Mouse (Mus musculus) limb, embryonic 14.5 days (tissue): Measurements from ENCODE around the gene Pitpna. TPM values are rescaled to one million over a fixed set of nuclear protein-coding genes. Genes with fewer than 3 reads are reported as not detected.
A peak's percentile ranks its signal among the peaks of the same experiment; 100 is the strongest.

Experiments used
- ATAC-seq: fragments of 200-750 bp; cut with Nextera tagmentation; 2 replicates; pipeline ENCODE4 v1.8.0; 2017; ENCODE audit warnings: low read depth, moderate number of reproducible peaks, moderate TSS enrichment; ENCODE audit not compliant: low FRiP score
- DNase-seq: peaks from one replicate; pipeline ENCODE4 v3.0.0-alpha.2; 2015; ENCODE audit warnings: low spot score
- H3K27ac ChIP-seq: fragments of 300-500 bp; sonication (generic); replicated peaks from 2 replicates; pipeline ENCODE4 v1.5.1; 2014; ENCODE audit warnings: low read depth, mild to moderate bottlenecking, low read length, moderate library complexity, mixed read lengths
- H3K27me3 ChIP-seq: fragments of 300-500 bp; sonication (generic); 2 replicates; pipeline ENCODE4 v1.6.1; 2014; ENCODE audit warnings: low read length, mixed read lengths; ENCODE audit not compliant: control insufficient read depth, insufficient read depth
- H3K36me3 ChIP-seq: fragments of 300-500 bp; sonication (generic); 2 replicates; pipeline ENCODE4 v1.6.1; 2014; ENCODE audit warnings: mild to moderate bottlenecking, low read length, moderate library complexity, mixed read lengths; ENCODE audit not compliant: control insufficient read depth, insufficient read depth
- H3K4me1 ChIP-seq: fragments of 300-500 bp; sonication (generic); 2 replicates; pipeline ENCODE4 v1.6.1; 2014; ENCODE audit warnings: antibody characterized with exemption, low read length, mixed read lengths; ENCODE audit not compliant: control insufficient read depth, insufficient read depth
- H3K4me2 ChIP-seq: fragments of 300-500 bp; sonication (generic); replicated peaks from 2 replicates; pipeline ENCODE4 v1.6.1; 2014; ENCODE audit warnings: low read depth, mild to moderate bottlenecking, low read length, moderate library complexity; ENCODE audit not compliant: severe bottlenecking
- H3K4me3 ChIP-seq: fragments of 300-500 bp; sonication (generic); replicated peaks from 2 replicates; pipeline ENCODE4 v1.5.1; 2014; ENCODE audit warnings: low read length
- H3K9ac ChIP-seq: fragments of 300-500 bp; sonication (generic); 2 replicates; pipeline ENCODE4 v1.6.1; 2014; ENCODE audit warnings: mild to moderate bottlenecking, low read depth, low read length, moderate library complexity; ENCODE audit not compliant: severe bottlenecking
- H3K9me3 ChIP-seq: fragments of 300-500 bp; sonication (generic); 2 replicates; pipeline ENCODE4 v1.6.1; 2016; ENCODE audit warnings: low read length; ENCODE audit not compliant: control insufficient read depth
- POLR2A ChIP-seq: fragments of 200-500 bp; IDR thresholded peaks from 2 replicates; pipeline ENCODE4 v1.8.0; 2012; ENCODE audit warnings: inconsistent platforms, mild to moderate bottlenecking, moderate library complexity, borderline replicate concordance; ENCODE audit not compliant: insufficient read depth, insufficient read length; ENCODE audit errors: extremely low read depth
- WGBS: fragments of 180-500 bp; shearing (Covaris S2); extraction: QIAGEN DNeasy Blood & Tissue Kit; methylation state at CpG from one replicate; pipeline ENCODE4 v1.1.7; 2014; 5-methylcytosine and 5-hydroxymethylcytosine counted together
- microRNA-seq: library from miRNA; unstranded; fragments of <30 nt; microRNA quantifications from one replicate; pipeline ENCODE4, GENCODE M21; 2016
- polyA plus RNA-seq, 2 experiments: library from polyadenylated mRNA; depleted of rRNA in 1 of 2; stranded (reverse) in 1 of 2; unstranded in 1 of 2; fragments of >200 nt; fragmentation: Nextera tagmentation in 1 of 2; extraction: Ambion mirVana in 1 of 2; gene quantifications; 2 replicates each; pipeline versions ENCODE4 v1.2.1 to v1.2.3; 2012 to 2014

The Pitpna gene
- polyA plus RNA-seq, 2 experiments: 78.6 to 80.3 TPM

DNA sequence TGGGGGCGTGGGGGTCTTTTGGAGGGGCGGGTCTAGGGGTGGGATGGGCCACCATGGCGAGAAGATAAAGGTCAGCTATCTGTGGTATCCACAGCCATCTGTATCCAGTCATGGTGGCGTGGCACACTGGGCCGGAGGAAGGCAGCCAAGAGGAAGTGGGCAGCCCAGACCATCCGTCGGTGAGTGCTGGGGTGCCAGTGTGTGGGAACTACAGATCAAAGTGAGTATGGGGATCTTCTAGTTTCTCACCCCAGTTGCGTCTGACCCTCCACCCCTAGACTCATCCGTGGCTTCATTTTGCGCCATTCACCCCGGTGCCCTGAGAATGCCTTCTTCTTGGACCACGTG, 81.9 kb downstream of the Pitpna start:
- 90% methylated on average over 12 of the region's 12 CpGs for WGBS
- Histone ChIP-seq H3K36me3 (peaks cover 87% of the 10 kb centered on the region), H3K4me1 (no peaks in the 10 kb centered on the region), H3K9ac (no peak overlapping the region), H3K4me3 (no peak overlapping the region), H3K27ac (no peak overlapping the region), H3K4me2 (no peak overlapping the region), H3K9me3 (no peaks in the 10 kb centered on the region), H3K27me3 (no peaks in the 10 kb centered on the region)
- TF ChIP-seq POLR2A: no peak
- ATAC-seq (no peak), DNase-seq (no peak)

DNA sequence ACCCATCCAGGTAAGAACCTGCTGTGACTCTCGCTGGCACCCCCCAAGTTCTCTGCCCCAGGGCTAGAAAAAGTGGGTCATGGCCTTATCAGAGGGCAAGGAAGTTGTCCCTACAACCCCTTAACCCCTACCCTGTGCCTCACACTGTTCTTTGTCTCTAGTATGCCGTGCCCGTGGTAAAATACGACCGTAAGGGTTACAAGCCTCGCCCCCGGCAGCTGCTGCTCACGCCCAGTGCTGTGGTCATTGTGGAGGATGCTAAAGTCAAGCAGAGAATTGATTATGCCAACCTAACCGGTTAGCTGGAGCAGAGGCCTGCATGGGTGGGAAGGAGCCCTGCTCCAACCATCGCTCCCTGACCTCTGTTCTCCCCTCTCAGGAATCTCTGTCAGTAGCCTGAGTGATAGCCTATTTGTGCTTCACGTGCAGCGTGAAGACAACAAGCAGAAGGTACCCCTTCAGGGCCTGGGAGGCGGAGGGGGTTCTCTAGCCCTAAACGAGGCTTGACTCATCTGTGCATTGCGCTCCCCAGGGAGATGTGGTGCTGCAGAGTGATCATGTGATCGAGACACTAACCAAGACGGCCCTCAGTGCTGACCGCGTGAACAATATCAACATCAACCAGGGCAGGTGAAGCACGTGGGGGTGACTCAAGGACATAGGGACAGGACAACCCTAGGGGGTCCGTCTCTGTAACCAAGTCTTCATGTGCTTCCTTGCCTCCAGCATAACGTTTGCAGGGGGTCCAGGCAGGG, 83.7 kb downstream of the Pitpna start:
- ATAC-seq (no peak), DNase-seq (no peak)
- Histone ChIP-seq H3K4me3 (no peak overlapping the region), H3K36me3 (peaks cover 70% of the 10 kb centered on the region), H3K27me3 (no peaks in the 10 kb centered on the region), H3K4me1 (no peaks in the 10 kb centered on the region), H3K9ac (no peak overlapping the region), H3K4me2 (no peak overlapping the region), H3K9me3 (no peaks in the 10 kb centered on the region), H3K27ac (no peak overlapping the region)
- TF ChIP-seq POLR2A: no peak
- WGBS: 86% methylated on average over 22 of the region's 22 CpGs

DNA sequence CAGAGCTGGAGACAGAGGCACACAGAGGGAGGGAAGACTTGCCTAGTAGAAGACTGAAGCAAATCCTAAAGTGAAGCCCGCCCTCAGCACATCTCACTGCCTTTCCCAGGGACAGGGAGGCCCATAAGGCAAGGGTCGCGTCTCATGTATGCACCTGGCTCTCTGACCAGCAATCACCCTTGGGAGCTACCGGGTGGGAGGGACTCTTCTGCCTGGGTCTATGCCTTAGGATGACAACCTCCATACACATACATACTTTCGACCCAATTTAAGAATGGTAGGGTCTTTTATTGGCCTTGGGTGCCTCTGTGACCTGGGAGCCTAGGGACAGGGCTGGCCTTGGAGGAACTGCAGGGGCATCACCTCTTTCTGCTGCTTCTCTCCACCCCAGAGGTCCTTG, 85.5 kb downstream of the Pitpna start:
- no peak for ATAC-seq
- Histone ChIP-seq H3K36me3 (peaks cover 54% of the 10 kb centered on the region), H3K4me2 (no peak overlapping the region), H3K4me1 (peaks cover under 1% of the 10 kb centered on the region), H3K9ac (no peak overlapping the region), H3K27me3 (no peaks in the 10 kb centered on the region), H3K27ac (no peak overlapping the region), H3K9me3 (no peaks in the 10 kb centered on the region), H3K4me3 (no peak overlapping the region)
- 83% methylated on average over 5 of the region's 5 CpGs for WGBS
- DNase-seq: no peak
- no peak for TF ChIP-seq POLR2A

DNA sequence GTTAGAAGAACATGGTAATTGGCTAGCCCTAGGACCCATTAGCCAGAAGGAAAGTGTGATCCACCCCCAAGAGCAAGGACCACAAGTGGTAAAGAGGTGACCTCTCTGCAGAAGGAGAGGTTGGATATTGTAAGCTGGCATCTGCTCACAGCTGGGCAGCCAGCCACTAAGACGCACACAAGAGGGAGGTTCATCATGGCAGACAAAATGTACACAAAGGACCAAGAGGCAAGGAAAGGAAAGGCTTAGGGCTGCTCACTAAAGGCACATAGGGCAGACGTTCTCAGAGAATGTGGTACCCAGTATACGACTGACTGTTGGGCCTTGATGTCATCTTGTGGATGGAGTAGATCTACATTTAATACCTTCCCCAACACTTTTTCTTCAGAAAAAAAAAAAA, 87.0 kb downstream of the Pitpna start:
- WGBS: 82% methylated on average over 3 of the region's 3 CpGs
- no peak for ATAC-seq
- peaks cover 39% of the 10 kb centered on the region for H3K36me3 ChIP-seq

DNA sequence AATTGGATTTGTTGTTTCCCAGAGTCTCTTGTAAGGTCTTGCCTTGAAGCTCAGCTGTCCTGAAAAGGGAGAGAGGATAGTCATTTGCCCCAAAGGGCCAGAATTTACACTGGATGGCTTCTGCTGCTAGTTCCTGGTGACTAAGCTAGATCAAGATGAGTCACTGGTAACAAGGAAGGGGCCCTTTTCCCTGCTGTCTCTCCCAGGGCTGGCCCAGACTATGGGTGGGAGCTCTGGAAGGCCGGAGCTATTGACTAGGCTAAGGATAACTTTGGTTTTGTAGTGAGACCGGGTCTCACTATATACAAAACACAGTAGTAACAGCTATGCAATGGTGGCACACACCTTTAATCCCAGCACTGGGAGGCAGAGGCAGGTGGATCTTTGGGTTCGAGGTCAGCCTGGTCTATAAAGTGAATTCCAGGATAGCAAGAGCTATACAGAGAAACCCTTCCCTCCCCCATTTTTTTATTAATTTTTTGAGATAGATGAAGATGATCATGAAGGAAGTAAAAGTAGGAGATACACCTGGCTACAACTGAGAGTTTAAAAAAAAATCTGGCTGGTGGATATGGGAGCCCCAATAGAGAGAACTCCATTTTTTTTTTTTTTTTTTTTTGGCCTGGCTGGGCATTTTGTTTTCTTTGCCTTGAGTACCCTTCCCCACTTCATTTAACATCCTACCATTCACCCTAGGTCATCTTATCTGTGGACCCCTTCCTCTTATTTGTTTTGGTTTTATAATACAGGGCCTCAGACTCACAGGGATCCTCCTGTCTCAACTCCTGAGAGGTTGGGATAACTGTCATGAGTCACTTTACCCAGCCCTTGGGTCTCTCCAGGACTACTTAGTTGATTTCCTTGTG, 90.2 kb downstream of the Pitpna start:
- peaks cover 14% of the 10 kb centered on the region for H3K4me1 ChIP-seq
- no peak for TF ChIP-seq POLR2A
- peak overlapping the region; percentile 67 for H3K4me2 ChIP-seq
- 86% methylated on average over 3 of the region's 3 CpGs for WGBS
- H3K9ac ChIP-seq: peak overlapping the region; percentile 31
- H3K36me3 ChIP-seq: peaks cover 13% of the 10 kb centered on the region
- peak overlapping the region; percentile 96 for H3K4me3 ChIP-seq
- H3K27me3 ChIP-seq: no peaks in the 10 kb centered on the region
- ATAC-seq (no peak), DNase-seq (no peak)
- no peaks in the 10 kb centered on the region for H3K9me3 ChIP-seq
- no peak overlapping the region for H3K27ac ChIP-seq

More for the DNA sequence above, 87.0 kb downstream of the Pitpna start:
- DNase-seq: no peak
- TF ChIP-seq POLR2A: no peak
- Histone ChIP-seq H3K9me3 (no peaks in the 10 kb centered on the region), H3K27ac (no peak overlapping the region), H3K4me3 (no peak overlapping the region), H3K4me1 (peaks cover 3% of the 10 kb centered on the region), H3K9ac (no peak overlapping the region), H3K4me2 (no peak overlapping the region), H3K27me3 (no peaks in the 10 kb centered on the region)

Small RNA genes lying within 50 kb of the gene (microRNA-seq; reads per million reads assigned to microRNA genes)
- gene Mir3971: not detected

Other genes starting within 250 kb of the Pitpna start
- 79.9 and 80.3 TPM in 2 replicates for gene Rpa1, start 239.8 kb upstream of the Pitpna start, polyA plus RNA-seq (2012; rRNA removed)
- 92.7 and 96.3 TPM in 2 replicates for gene Rpa1, start 239.8 kb upstream of the Pitpna start, polyA plus RNA-seq (2014; fragmentation: Nextera tagmentation; extraction: Ambion mirVana)
- gene Smyd4, start 239.7 kb upstream of the Pitpna start, polyA plus RNA-seq (2012; rRNA removed): 7.2 and 7.9 TPM in 2 replicates
- 11.6 and 12.9 TPM in 2 replicates for gene Smyd4, start 239.7 kb upstream of the Pitpna start, polyA plus RNA-seq (2014; fragmentation: Nextera tagmentation; extraction: Ambion mirVana)
- gene Serpinf1, start 165.4 kb upstream of the Pitpna start, polyA plus RNA-seq (2012; rRNA removed): 160 and 176 TPM in 2 replicates
- 267 and 276 TPM in 2 replicates for gene Serpinf1, start 165.4 kb upstream of the Pitpna start, polyA plus RNA-seq (2014; fragmentation: Nextera tagmentation; extraction: Ambion mirVana)
- 0.53 and 0.59 TPM in 2 replicates for gene Serpinf2, start 148.5 kb upstream of the Pitpna start, polyA plus RNA-seq (2012; rRNA removed)
- gene Serpinf2, start 148.5 kb upstream of the Pitpna start, polyA plus RNA-seq (2014; fragmentation: Nextera tagmentation; extraction: Ambion mirVana): not detected in 2 replicates
- gene Wdr81, start 133.4 kb upstream of the Pitpna start, polyA plus RNA-seq (2012; rRNA removed): 9.0 and 10.4 TPM in 2 replicates
- gene Wdr81, start 133.4 kb upstream of the Pitpna start, polyA plus RNA-seq (2014; fragmentation: Nextera tagmentation; extraction: Ambion mirVana): 6.6 and 6.8 TPM in 2 replicates
- gene Tlcd2, start 126.4 kb upstream of the Pitpna start, polyA plus RNA-seq (2012; rRNA removed): 15.0 and 15.5 TPM in 2 replicates
- 19.5 and 25.2 TPM in 2 replicates for gene Tlcd2, start 126.4 kb upstream of the Pitpna start, polyA plus RNA-seq (2014; fragmentation: Nextera tagmentation; extraction: Ambion mirVana)
- gene Prpf8, start 101.3 kb upstream of the Pitpna start, polyA plus RNA-seq (2012; rRNA removed): 123 and 136 TPM in 2 replicates
- gene Prpf8, start 101.3 kb upstream of the Pitpna start, polyA plus RNA-seq (2014; fragmentation: Nextera tagmentation; extraction: Ambion mirVana): 85.9 and 92.5 TPM in 2 replicates
- 0.98 and 0.99 TPM in 2 replicates for gene Rilp, start 78.0 kb upstream of the Pitpna start, polyA plus RNA-seq (2012; rRNA removed)
- 0.36 and 0.58 TPM in 2 replicates for gene Rilp, start 78.0 kb upstream of the Pitpna start, polyA plus RNA-seq (2014; fragmentation: Nextera tagmentation; extraction: Ambion mirVana)
- gene Scarf1, start 74.6 kb upstream of the Pitpna start, polyA plus RNA-seq (2012; rRNA removed): 8.5 and 11.2 TPM in 2 replicates
- gene Scarf1, start 74.6 kb upstream of the Pitpna start, polyA plus RNA-seq (2014; fragmentation: Nextera tagmentation; extraction: Ambion mirVana): 5.4 and 6.0 TPM in 2 replicates
- gene Slc43a2, start 56.4 kb upstream of the Pitpna start, polyA plus RNA-seq (2012; rRNA removed): 5.8 and 6.8 TPM in 2 replicates
- 3.5 and 3.8 TPM in 2 replicates for gene Slc43a2, start 56.4 kb upstream of the Pitpna start, polyA plus RNA-seq (2014; fragmentation: Nextera tagmentation; extraction: Ambion mirVana)
- 32.0 and 35.2 TPM in 2 replicates for gene Inpp5k, start 42.9 kb downstream of the Pitpna start, polyA plus RNA-seq (2012; rRNA removed)
- 24.6 and 30.4 TPM in 2 replicates for gene Inpp5k, start 42.9 kb downstream of the Pitpna start, polyA plus RNA-seq (2014; fragmentation: Nextera tagmentation; extraction: Ambion mirVana)
- gene Myo1c, start 62.4 kb downstream of the Pitpna start, polyA plus RNA-seq (2012; rRNA removed): 53.4 and 54.2 TPM in 2 replicates
- gene Myo1c, start 62.4 kb downstream of the Pitpna start, polyA plus RNA-seq (2014; fragmentation: Nextera tagmentation; extraction: Ambion mirVana): 44.2 and 44.3 TPM in 2 replicates
- 78.2 and 84.3 TPM in 2 replicates for gene Crk, start 91.2 kb downstream of the Pitpna start, polyA plus RNA-seq (2012; rRNA removed)
- gene Crk, start 91.2 kb downstream of the Pitpna start, polyA plus RNA-seq (2014; fragmentation: Nextera tagmentation; extraction: Ambion mirVana): 103 and 110 TPM in 2 replicates
- gene Ywhae, start 144.8 kb downstream of the Pitpna start, polyA plus RNA-seq (2012; rRNA removed): 561 and 629 TPM in 2 replicates
- 772 and 815 TPM in 2 replicates for gene Ywhae, start 144.8 kb downstream of the Pitpna start, polyA plus RNA-seq (2014; fragmentation: Nextera tagmentation; extraction: Ambion mirVana)
- gene Doc2b, start 208.0 kb downstream of the Pitpna start, polyA plus RNA-seq (2012; rRNA removed): 3.8 and 3.9 TPM in 2 replicates
- gene Doc2b, start 208.0 kb downstream of the Pitpna start, polyA plus RNA-seq (2014; fragmentation: Nextera tagmentation; extraction: Ambion mirVana): 1.6 and 1.7 TPM in 2 replicates